ENCODE assay signal across 8 mouse cellular contexts in genomic region chr17:45766735-45767535, GRCm38 (mm10). TPM values are rescaled to one million over a fixed set of nuclear protein-coding genes. Genes with fewer than 3 reads are reported as not detected.
DNase-seq lines count a peak whose midpoint lies in the region; ATAC-seq and TF ChIP-seq lines count a peak whose summit lies in the region.

No protein-coding gene starts in this region.

- no peaks in the 10 kb centered on the region for H3K9me3 ChIP-seq in ES-E14 (ENCODE audit: control insufficient read depth, insufficient read depth, low read depth, low read length)
- no peaks in the 10 kb centered on the region for H3K9me3 ChIP-seq in forebrain, embryonic 16.5 days (ENCODE audit: control insufficient read depth, low read length)
- no peaks in the 10 kb centered on the region for H3K9me3 ChIP-seq in liver, embryonic 15.5 days (replicated peaks)

- H3K36me3 ChIP-seq in ES-E14 (ENCODE audit: control insufficient read depth, insufficient read depth, low read length, poor library complexity, severe bottlenecking), result no peaks in the 10 kb centered on the region
- no peaks in the 10 kb centered on the region for H3K36me3 ChIP-seq in forebrain, embryonic 16.5 days (ENCODE audit: control insufficient read depth, insufficient read depth)
- no peaks in the 10 kb centered on the region for H3K36me3 ChIP-seq in liver, embryonic 15.5 days (replicated peaks)

- peak overlapping the region; percentile 80 for H3K27ac ChIP-seq in ES-E14 (ENCODE audit: insufficient read depth, low read depth, low read length, poor library complexity, severe bottlenecking)
- peak overlapping the region; percentile 77 for H3K27ac ChIP-seq in forebrain, embryonic 16.5 days (ENCODE audit: low read length)
- peak overlapping the region; percentile 72 for H3K27ac ChIP-seq in liver, embryonic 15.5 days (replicated peaks)

- intact Hi-C loops in heart, postnatal 14 days (cut with DNase I), result no loop called here

- H3K27me3 ChIP-seq in forebrain, embryonic 16.5 days (replicated peaks; ENCODE audit: control insufficient read depth, insufficient read depth, low read length), result no peaks in the 10 kb centered on the region
- H3K27me3 ChIP-seq in liver, embryonic 15.5 days, result 0 out of 2 replicates have a peak, but pooled peaks cover 6% of the 10 kb centered on the region

- H3K4me2 ChIP-seq in forebrain, embryonic 16.5 days (ENCODE audit: low read length), result 0 out of 2 replicates have a peak overlapping the region, but pooled peaks have one; percentile 17
- H3K4me2 ChIP-seq in liver, embryonic 15.5 days, result peak overlapping the region; percentile 58

- ATAC-seq in forebrain, embryonic 16.5 days, result peak; percentile 91
- peak; percentile 88 for ATAC-seq in liver, embryonic 15.5 days (ENCODE audit: insufficient read depth)

- peak; percentile 92 for DNase-seq in ES-E14 (ENCODE audit: low read depth, low spot score)
- peak; percentile 40 for DNase-seq in c-Kit-positive CD71-negative TER-119-negative erythroid progenitor cells, embryonic 14.5 days (ENCODE audit: low read depth)
- peak; percentile 84 to 92 for DNase-seq in heart, postnatal 14 days
- peak; percentile 96 for DNase-seq in large intestine, adult 2 months (ENCODE audit: low read depth, low spot score)
- peak; percentile 63 for DNase-seq in neural tube, embryonic 10.5 days (ENCODE audit: extremely low spot score, low spot score)
- DNase-seq in urinary bladder, postnatal 25 days (ENCODE audit: low spot score), result peak; percentile 60

- H3K4me3 ChIP-seq in ES-E14 (ENCODE audit: insufficient read depth in 1 of 2, low read depth in 1 of 2, low read length in 2 of 2, poor library complexity in 1 of 2, severe bottlenecking in 1 of 2), result peak overlapping the region; percentile 11 to 46; a peak in 3 of 4 replicates
- H3K4me3 ChIP-seq in forebrain, embryonic 16.5 days (replicated peaks; ENCODE audit: low read length), result no peak overlapping the region
- H3K4me3 ChIP-seq in liver, embryonic 15.5 days (replicated peaks), result peak overlapping the region; percentile 45

- peak overlapping the region; percentile 50; the same call in 1 of the 2 replicates for H3K9ac ChIP-seq in ES-E14 (ENCODE audit: insufficient read depth, low read depth, low read length, poor library complexity, severe bottlenecking)
- peak overlapping the region; percentile 5; the same call in 1 of the 2 replicates for H3K9ac ChIP-seq in forebrain, embryonic 16.5 days (replicated peaks; ENCODE audit: low read depth, low read length)
- peak overlapping the region; percentile 6; the same call in 1 of the 2 replicates for H3K9ac ChIP-seq in liver, embryonic 15.5 days

- peaks cover 11 to 33% of the 10 kb centered on the region in 2 experiments for H3K4me1 ChIP-seq in ES-E14 (ENCODE audit: control insufficient read depth in 2 of 2, insufficient read depth in 2 of 2, low read length in 2 of 2, poor library complexity in 1 of 2)
- peaks cover 19% of the 10 kb centered on the region for H3K4me1 ChIP-seq in forebrain, embryonic 16.5 days (replicated peaks; ENCODE audit: control insufficient read depth, insufficient read depth, low read length)
- H3K4me1 ChIP-seq in liver, embryonic 15.5 days (replicated peaks), result peaks cover 24% of the 10 kb centered on the region

- WGBS in forebrain, embryonic 16.5 days, result 3% methylated on average over 12 of the region's 12 CpGs
- WGBS in large intestine, adult 2 months, result 4% methylated on average over 12 of the region's 12 CpGs
- 20% methylated on average over 12 of the region's 12 CpGs for WGBS in liver, embryonic 15.5 days (ENCODE audit: insufficient replicate concordance)

- in situ Hi-C loops in ES-E14 (cut with MboI; ENCODE audit: low sequenced_read_pairs in 2 of 2, unreplicated experiment in 2 of 2), result no loop called here

TF ChIP-seq in ES-E14, 5 proteins besides CTCF, POLR2A, EP300 and RAD21:
- TF ChIP-seq CHD2 (IDR thresholded peaks at IDR 0.05; ENCODE audit: low read depth, low read length), result no peak
- 0 out of 2 replicates have a peak, but pooled peaks have one; percentile 62 for TF ChIP-seq ZNF384 (IDR thresholded peaks at IDR 0.05; ENCODE audit: low read depth, low read length)

RNA-seq across cellular contexts. Expression of gene 1600014C23Rik, which starts 33.3 kb away (rescaled TPM):
- total RNA-seq in ES-E14 (2012; rRNA removed), result 0.58 TPM in 1 of 2 replicates, not detected in the other
- polyA plus RNA-seq in forebrain, embryonic 16.5 days (2015; fragmentation: Nextera tagmentation; extraction: Ambion mirVana), result 0.46 TPM in 1 of 2 replicates, not detected in the other
- under 1 TPM in 1 of 2 experiments, not detected in 1; 0.60 TPM for total RNA-seq in heart, postnatal 14 days (2021)
- not detected in 2 replicates for polyA plus RNA-seq in large intestine, adult 2 months (2012; rRNA removed)
- 0.25 TPM in 1 of 2 replicates, not detected in the other for polyA plus RNA-seq in liver, embryonic 15.5 days (2015; fragmentation: Nextera tagmentation; extraction: Ambion mirVana)

Comparison
In these comparisons a context has a peak if more than half of its experiments do, and no peak if none do; other contexts are left out.
1. DNase-seq: peak in every context shown above with its lines; median percentile 96 in large intestine, adult 2 months; 92 in ES-E14; 88 in heart, postnatal 14 days; 63 in neural tube, embryonic 10.5 days; 60 in urinary bladder, postnatal 25 days; 40 in c-Kit-positive CD71-negative TER-119-negative erythroid progenitor cells, embryonic 14.5 days.